Mouse (Mus musculus): Measurements from ENCODE around the gene Dpp3. TPM values are rescaled to one million over a fixed set of nuclear protein-coding genes. Genes with fewer than 3 reads are reported as not detected.

Dpp3 gene
- polyA plus RNA-seq, 1 experiment, result not detected

DNA sequence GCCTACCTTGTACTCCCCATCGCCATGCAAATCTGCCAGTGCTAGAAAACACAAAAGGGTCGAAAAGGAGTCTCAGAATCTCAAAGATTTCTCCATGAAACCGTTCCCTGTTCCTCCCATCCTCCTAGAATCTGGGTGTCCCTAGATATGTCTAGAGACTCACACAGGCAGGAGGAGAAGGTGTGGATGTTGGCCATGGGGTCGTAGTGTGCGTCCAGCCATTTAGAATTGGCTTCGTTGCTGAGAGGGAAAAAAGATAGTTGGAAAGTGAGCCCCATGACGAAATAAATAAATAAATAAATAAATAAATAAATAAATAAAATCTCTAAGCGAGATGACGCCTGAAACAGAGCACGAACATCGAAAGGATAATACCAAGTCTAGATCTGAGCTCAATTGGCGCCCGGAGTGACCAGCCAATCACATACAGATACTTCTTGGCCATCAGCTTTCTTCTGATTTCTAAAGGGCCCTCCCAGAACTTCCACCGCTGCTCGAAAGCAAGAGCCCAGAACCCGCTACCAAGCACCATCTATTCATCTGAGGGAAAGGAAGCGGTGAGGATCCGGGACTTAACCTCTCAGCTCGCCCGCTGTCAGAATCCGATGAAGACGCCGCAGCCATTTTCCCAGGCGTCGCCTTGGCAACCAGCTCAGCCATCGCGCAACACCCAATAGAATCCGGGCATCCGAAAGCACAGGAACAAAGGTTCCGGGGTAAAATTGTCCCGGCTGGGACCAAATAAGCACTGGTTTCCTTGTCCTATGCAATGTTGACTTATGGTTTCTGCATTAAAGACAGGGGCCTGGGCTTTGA, 21.9 kb downstream of the Dpp3 start, which contains the start of gene Bbs1:
Gene Bbs1 (minus strand): TSS at position 650 of the 816 bp plus-strand sequence.
- TF ChIP-seq CTCF (IDR thresholded peaks at IDR 0.05; ENCODE audit: insufficient read depth, low read depth, low read length), result no peak
- TF ChIP-seq POLR2A (IDR thresholded peaks at IDR 0.05; ENCODE audit: insufficient read depth, low read depth, low read length), result peak; percentile 56; the same call in 1 of the 2 replicates
- 2% methylated on average over 31 of the region's 31 CpGs for WGBS
- Histone ChIP-seq H3K4me1 (ENCODE audit: control insufficient read depth, insufficient read depth, low read length) (no peaks in the 10 kb centered on the region), H3K4me3 (ENCODE audit: insufficient read depth, low read depth, low read length) (peak within 1 kb of the TSS; percentile 85), H3K27ac (ENCODE audit: insufficient read depth, low read depth, low read length) (peak within 1 kb of the TSS; percentile 53; the same call in 1 of the 2 replicates)

DNA sequence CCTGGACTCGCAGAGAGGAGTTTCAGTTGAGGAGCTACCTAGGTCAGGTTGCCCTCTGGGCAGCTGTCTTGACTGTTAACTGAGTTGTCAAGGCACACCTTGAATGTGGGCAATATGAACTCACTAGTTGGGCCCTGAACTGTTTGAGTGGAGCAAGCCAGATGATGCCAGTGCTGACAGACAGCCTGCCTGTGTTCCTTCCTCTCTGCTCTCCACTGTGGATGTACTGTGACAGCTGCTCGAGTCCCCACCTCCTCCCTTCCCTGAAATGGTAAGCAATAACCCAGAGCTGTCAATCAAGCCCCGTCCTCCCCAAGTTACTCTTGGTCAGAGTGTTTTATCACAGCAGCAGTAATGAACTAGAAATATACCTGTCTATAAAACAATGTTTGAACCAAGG, 28.2 kb downstream of the Dpp3 start:
- 83% methylated on average over 3 of the region's 3 CpGs for WGBS
- Histone ChIP-seq H3K27ac (ENCODE audit: insufficient read depth, low read depth, low read length) (no peak overlapping the region), H3K4me3 (ENCODE audit: insufficient read depth, low read depth, low read length) (no peak overlapping the region), H3K4me1 (ENCODE audit: control insufficient read depth, insufficient read depth, low read length) (no peaks in the 10 kb centered on the region)
- no peak for TF ChIP-seq CTCF (IDR thresholded peaks at IDR 0.05; ENCODE audit: insufficient read depth, low read depth, low read length)
- no peak for TF ChIP-seq POLR2A (IDR thresholded peaks at IDR 0.05; ENCODE audit: insufficient read depth, low read depth, low read length)

DNA sequence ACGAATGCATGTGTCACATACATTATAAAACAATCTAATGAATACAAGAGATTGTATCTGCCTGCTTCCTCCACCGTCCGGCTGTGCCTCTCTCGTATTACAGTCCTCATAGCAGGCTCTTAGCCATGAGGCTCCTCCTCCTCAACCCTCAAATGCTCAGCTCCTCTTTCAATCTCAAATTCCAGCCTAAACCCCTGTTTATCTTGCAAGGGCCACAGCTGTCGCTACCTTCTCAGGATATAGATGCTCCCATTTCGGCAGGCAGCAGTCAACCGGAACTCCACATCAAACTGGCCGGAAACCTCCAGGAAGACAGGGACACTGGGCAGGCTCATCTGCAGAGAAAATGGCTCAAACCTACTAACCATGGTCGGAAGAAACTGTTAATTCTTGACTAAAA, 29.1 kb downstream of the Dpp3 start:
- Histone ChIP-seq H3K4me3 (ENCODE audit: insufficient read depth, low read depth, low read length) (no peak overlapping the region), H3K27ac (ENCODE audit: insufficient read depth, low read depth, low read length) (no peak overlapping the region), H3K4me1 (ENCODE audit: control insufficient read depth, insufficient read depth, low read length) (no peaks in the 10 kb centered on the region)
- 87% methylated on average over 9 of the region's 9 CpGs for WGBS
- TF ChIP-seq CTCF (IDR thresholded peaks at IDR 0.05; ENCODE audit: insufficient read depth, low read depth, low read length), result no peak
- TF ChIP-seq POLR2A (IDR thresholded peaks at IDR 0.05; ENCODE audit: insufficient read depth, low read depth, low read length), result no peak

DNA sequence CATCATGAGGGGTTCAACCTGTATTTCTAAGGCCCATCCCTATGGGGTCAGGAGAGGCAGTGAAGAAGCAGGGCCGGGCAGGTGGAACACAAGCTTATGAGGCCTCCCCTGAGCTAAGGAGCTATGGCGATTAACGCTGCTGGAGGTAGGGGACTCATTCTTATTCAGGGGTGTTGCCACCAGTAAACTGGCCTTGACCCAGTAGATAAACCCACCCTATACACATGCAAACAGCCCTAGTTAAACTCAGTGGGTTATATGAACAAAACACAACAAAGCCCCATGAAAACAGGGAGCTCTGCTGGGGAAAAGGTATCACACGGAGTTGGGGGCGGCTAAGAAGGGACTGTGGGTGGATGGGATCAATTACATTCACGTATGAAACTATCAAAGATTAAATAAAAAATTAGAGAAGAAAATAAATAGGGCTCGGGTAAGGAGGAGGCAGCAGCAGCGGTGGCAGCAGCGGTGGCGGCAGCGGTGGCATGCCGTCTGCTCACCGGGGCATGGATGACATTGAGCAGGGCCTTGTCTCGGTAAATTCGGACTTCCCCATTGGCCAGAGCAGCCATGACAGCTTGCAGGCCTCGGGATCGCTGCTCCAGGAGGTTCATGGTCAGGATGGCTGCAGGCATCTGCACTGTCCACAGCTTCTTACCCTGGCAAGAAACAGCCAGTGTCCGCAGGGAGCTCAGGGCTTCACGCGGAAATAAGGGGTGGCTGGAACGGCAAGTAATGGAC, 31.1 kb downstream of the Dpp3 start:
- TF ChIP-seq CTCF (IDR thresholded peaks at IDR 0.05; ENCODE audit: insufficient read depth, low read depth, low read length) (no peak), POLR2A (IDR thresholded peaks at IDR 0.05; ENCODE audit: insufficient read depth, low read depth, low read length) (no peak)
- Histone ChIP-seq H3K4me1 (ENCODE audit: control insufficient read depth, insufficient read depth, low read length) (no peaks in the 10 kb centered on the region), H3K27ac (ENCODE audit: insufficient read depth, low read depth, low read length) (no peak overlapping the region), H3K4me3 (ENCODE audit: insufficient read depth, low read depth, low read length) (no peak overlapping the region)
- WGBS, result 63% methylated on average over 21 of the region's 21 CpGs

GRCm38 (mm10) chr19:4891798-4892197, 36.3 kb downstream of the Dpp3 start:
- Histone ChIP-seq H3K4me1 (ENCODE audit: control insufficient read depth, insufficient read depth, low read length) (no peaks in the 10 kb centered on the region), H3K27ac (ENCODE audit: insufficient read depth, low read depth, low read length) (no peak overlapping the region), H3K4me3 (ENCODE audit: insufficient read depth, low read depth, low read length) (no peak overlapping the region)
- TF ChIP-seq POLR2A (IDR thresholded peaks at IDR 0.05; ENCODE audit: insufficient read depth, low read depth, low read length), result no peak
- no peak for TF ChIP-seq CTCF (IDR thresholded peaks at IDR 0.05; ENCODE audit: insufficient read depth, low read depth, low read length)
- WGBS, result 83% methylated on average over 3 of the region's 3 CpGs

GRCm38 (mm10) chr19:4889791-4890190, 38.3 kb downstream of the Dpp3 start:
- TF ChIP-seq CTCF (IDR thresholded peaks at IDR 0.05; ENCODE audit: insufficient read depth, low read depth, low read length), result no peak
- TF ChIP-seq POLR2A (IDR thresholded peaks at IDR 0.05; ENCODE audit: insufficient read depth, low read depth, low read length), result no peak
- Histone ChIP-seq H3K27ac (ENCODE audit: insufficient read depth, low read depth, low read length) (no peak overlapping the region), H3K4me1 (ENCODE audit: control insufficient read depth, insufficient read depth, low read length) (no peaks in the 10 kb centered on the region), H3K4me3 (ENCODE audit: insufficient read depth, low read depth, low read length) (no peak overlapping the region)
- 89% methylated on average over 10 of the region's 10 CpGs for WGBS

DNA sequence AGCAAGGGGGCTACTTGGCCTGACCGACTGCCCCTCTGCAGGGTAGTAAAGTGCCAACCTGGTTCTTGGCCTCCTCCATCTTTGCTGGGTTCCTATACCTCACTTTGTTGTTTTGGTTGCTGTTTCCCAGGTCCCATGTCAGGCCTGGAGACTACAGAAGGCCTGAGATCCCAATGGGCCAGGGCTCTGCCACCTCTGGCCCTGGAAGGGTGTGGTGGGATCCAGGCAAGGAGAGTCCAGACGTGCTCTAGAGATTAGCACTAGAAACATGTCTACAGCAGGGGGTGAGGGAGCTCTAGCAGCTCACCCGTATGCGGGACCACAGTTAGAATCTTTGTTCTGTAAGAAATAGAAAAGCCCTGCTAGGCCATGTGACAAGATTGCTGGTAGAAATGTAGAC, 44.1 kb downstream of the Dpp3 start:
- WGBS, result 84% methylated on average over 4 of the region's 4 CpGs
- no peak for TF ChIP-seq POLR2A (IDR thresholded peaks at IDR 0.05; ENCODE audit: insufficient read depth, low read depth, low read length)
- no peak for TF ChIP-seq CTCF (IDR thresholded peaks at IDR 0.05; ENCODE audit: insufficient read depth, low read depth, low read length)
- Histone ChIP-seq H3K27ac (ENCODE audit: insufficient read depth, low read depth, low read length) (no peak overlapping the region), H3K4me1 (ENCODE audit: control insufficient read depth, insufficient read depth, low read length) (peaks cover 9% of the 10 kb centered on the region), H3K4me3 (ENCODE audit: insufficient read depth, low read depth, low read length) (no peak overlapping the region)

GRCm38 (mm10) chr19:4879324-4879703, 48.8 kb downstream of the Dpp3 start:
- Histone ChIP-seq H3K4me3 (ENCODE audit: insufficient read depth, low read depth, low read length) (no peak overlapping the region), H3K27ac (ENCODE audit: insufficient read depth, low read depth, low read length) (no peak overlapping the region), H3K4me1 (ENCODE audit: control insufficient read depth, insufficient read depth, low read length) (peaks cover 17% of the 10 kb centered on the region)
- WGBS, result 62% methylated on average over 10 of the region's 10 CpGs
- no peak for TF ChIP-seq POLR2A (IDR thresholded peaks at IDR 0.05; ENCODE audit: insufficient read depth, low read depth, low read length)
- TF ChIP-seq CTCF (IDR thresholded peaks at IDR 0.05; ENCODE audit: insufficient read depth, low read depth, low read length), result no peak

Data from olfactory bulb, adult 2 months (tissue).